Mouse (Mus musculus): Measurements from ENCODE around the gene Eml3.
"Not testable (repeated sequence)": the region's sequence is repeated elsewhere in the genome, so short reads cannot be mapped to it uniquely, and the experiment has no call there.

Eml3 gene

DNA sequence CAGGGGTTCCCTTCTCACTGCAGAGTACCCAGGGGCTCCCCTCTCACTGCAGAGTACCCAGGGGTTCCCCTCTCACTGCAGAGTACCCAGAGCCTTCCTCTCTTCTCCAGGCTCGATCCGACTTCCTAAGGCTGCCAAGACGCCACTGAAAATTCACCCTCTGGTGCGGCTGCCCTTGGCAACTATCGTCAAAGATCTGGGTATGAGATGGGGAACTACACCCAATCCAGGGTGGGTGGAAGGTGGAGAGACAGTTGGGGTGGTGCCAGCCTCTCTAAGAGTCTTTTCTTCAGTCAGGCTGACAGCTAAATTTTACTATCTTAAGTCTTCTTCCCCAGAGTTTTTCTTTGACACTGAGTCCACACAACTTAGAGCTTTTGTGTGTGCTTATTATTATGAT is 20.8 kb downstream of the Eml3 start:
- no peak for DNase-seq (ENCODE audit: low spot score in 2 of 2)

- no peak for DNase-seq (ENCODE audit: low spot score in 2 of 2)
Observed at GRCm38 (mm10) chr19:8952241-8952640, 22.9 kb downstream of the Eml3 start.

- DNase-seq (ENCODE audit: low spot score in 2 of 2): peak; percentile 87 to 90
Observed at GRCm38 (mm10) chr19:8953135-8954039, 24.0 kb downstream of the Eml3 start, which contains the start of gene Tut1. Gene Tut1 (plus strand): TSS chr19:8953847.

DNA sequence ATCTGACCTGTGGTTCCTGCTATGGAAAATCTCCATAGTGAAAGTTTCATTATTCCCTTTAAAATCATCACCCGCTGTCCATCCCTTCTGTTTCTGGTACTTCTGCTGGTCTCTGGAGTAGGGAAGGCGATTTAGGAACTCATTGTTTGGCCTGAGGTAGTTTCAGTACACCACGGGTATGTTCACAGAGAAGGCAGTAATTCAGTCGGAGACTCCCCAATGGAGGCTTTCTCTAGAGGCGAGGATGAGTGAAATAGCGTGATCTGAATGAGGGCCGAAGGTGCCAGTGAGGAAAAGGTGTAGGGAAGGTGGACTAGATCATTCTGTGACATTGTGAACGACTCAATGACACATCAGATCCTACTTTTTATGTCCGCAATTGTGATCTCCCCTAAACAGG is 24.8 kb downstream of the Eml3 start:
- no peak for DNase-seq (ENCODE audit: low spot score in 2 of 2)

- no peak for DNase-seq (ENCODE audit: low spot score in 2 of 2)
Observed at GRCm38 (mm10) chr19:8962256-8962655, 32.9 kb downstream of the Eml3 start.

DNA sequence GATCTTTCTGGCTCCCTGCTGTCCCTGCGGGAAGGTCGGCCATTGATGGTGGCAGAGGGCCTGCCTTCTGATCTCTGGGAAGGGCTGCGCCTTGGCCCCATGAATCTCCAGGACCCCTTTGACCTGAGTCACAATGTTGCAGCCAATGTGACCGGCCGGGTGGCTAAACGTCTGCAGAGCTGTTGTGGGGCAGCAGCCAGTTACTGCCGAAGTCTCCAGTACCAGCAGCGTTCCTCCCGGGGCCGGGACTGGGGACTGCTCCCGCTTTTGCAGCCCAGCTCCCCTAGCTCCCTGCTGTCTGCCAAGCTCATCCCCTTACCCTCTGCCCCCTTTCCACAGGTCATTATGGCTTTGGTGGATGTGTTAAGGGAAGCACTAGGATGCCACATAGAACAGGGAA is 35.7 kb downstream of the Eml3 start:
- no peak for DNase-seq (ENCODE audit: low spot score in 2 of 2)

DNA sequence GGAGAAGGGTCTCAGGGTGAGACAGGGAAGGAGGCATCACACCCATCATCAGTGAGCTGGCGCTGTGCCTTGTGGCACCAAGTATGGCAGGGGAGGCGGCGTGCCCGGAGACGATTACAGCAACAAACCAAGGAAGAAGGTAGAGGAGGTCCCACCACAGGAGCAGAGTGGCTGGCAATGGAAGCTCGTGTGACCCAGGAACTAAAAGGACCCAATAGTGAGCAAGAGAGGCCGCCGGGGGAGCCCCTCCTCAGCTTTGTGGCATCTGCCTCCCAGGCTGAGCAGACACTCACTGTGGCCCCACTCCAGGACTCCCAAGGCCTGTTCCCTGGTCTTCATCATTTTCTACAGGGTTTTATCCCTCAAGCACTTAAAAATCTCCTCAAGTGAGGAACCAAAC is 36.4 kb downstream of the Eml3 start:
- peak in 1 of 2 experiments; percentile 65 for DNase-seq (ENCODE audit: low spot score in 2 of 2)

DNA sequence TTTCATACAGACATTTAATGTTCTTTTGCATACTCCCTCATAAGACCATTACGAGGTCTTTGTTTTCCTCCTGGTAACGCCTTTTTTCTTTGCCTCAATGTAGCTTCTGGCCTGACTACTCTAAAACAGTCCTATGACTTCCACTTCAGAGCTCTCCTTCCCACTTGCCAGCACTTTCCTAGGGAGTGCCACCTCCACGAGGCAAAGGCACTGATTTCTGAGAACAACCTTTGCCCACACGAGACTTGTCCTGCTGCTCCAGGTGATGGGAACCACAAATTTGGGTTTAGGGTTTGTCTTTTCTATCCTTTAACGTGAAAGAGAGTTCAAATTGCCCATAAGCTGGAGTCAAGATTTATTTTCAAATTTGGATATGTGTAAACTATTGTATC is 36.8 kb downstream of the Eml3 start:
- no peak for DNase-seq (ENCODE audit: low spot score in 2 of 2)

DNA sequence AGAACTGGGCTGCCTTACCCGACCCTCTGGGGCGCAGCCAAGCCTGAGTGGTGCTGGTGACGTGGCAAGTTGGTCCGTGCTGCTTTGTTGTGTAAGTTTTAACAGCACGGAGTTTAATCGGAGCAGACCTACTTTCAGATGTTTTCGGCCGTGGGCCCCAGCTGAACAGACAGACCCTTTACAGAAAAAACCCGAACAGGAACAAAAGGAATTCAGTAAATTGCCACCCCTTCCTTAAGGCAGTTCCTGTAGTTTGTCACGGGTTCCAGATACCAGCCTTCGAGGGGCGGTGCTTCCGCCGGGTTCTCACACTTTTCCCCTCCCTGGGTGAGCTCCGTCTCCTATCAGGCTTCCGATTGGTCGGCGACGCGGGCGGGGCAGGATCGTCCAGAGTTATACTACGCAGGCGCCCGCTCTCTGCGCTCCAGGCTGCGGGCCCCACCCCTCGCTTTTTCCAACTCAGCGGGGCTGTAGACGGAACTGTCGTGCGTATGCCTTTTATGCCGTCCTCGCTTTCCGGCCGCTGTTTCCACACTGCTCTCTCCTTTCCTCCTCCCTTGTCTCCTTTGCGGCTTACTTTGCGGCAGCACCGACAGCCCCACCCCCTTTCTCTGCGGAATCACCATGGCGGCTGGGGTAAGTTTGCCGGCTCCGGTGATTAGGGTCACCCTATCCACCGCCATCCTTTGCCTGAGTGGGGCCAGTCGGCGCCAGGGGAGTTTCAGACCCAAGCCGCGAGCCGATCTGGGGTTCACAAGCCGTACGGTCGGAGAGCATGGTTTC is 37.4 kb downstream of the Eml3 start, which contains the start of gene Eef1g:
Eef1g (plus strand) TSS at position 452 of the 783 bp plus-strand sequence.
- peak; percentile 98 for DNase-seq (ENCODE audit: low spot score in 2 of 2)

DNA sequence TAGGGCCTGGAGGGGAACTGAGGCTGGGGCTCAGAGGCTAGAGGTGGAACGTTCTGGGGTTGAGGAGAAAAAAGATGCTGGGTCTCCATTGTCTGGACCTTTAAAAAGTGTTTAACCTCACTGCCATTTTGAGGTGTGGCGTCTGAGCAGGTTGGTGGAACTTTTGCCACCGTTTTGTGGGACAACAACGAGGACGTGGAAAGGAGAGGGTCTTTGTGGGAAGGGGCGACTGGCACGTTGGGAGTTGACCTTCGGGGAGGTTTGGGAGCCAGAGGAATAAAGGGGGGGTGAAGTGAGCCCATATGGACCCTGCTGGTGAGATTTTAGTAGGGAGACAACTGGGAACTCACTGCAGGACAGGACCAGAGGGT is 38.0 kb downstream of the Eml3 start:
- DNase-seq (ENCODE audit: low spot score in 2 of 2): no peak

DNA sequence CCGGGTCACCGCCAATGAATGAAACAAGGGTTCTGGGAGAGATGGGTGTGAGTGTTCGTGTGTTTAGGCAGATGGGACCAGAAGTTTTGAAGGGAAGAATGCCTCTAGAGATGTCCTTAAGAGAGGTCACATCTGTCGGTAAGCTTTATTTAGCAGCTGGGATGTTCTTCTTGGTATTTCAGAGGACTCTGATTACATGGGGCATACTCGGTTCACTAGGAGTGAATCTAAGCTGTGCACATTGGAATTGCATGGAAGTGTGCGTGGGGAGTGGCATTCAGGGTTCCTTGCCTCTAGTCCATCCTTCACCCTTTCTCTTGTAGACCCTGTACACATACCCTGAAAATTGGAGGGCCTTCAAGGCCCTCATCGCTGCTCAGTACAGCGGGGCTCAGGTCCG is 38.5 kb downstream of the Eml3 start:
- DNase-seq (ENCODE audit: low spot score in 2 of 2): no peak

DNA sequence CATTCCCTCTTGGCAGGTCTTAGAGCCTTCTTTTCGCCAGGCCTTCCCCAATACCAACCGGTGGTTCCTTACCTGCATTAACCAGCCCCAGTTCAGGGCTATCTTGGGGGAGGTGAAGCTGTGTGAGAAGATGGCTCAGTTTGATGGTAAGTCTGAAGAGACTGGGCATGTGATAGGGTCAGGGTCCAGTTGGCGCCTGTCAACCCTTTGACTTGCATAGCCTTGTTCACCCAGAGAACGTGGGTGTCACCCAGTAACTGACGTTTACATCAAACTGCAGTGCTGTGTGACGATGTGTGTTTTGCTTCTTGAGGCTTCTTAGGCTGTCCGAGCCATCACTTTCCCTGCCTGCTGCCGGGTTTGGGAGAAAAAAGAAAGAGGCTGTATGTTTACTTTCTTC is 43.1 kb downstream of the Eml3 start:
- DNase-seq (ENCODE audit: low spot score in 2 of 2): not testable (repeated sequence)

DNA sequence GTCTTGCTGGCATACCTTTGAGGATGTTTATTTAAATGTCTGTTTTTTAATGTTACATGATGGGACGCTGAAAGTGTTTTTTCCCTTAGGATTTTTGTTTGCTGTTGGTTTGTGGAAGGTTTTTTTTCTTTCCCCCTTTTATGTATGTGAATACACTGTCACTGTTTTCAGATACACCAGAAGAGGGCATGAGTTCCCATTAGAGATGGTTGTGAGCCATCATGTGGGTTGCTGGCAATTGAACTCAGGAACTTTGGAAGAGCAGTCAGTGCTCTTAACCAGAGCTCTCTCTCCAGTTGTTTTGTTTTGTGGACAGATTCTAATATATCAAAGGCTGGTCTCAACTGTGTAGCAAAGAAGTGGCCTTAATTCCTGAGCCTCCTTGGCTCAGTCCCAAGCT is 45.3 kb downstream of the Eml3 start:
- DNase-seq (ENCODE audit: low spot score in 2 of 2): no peak

DNA sequence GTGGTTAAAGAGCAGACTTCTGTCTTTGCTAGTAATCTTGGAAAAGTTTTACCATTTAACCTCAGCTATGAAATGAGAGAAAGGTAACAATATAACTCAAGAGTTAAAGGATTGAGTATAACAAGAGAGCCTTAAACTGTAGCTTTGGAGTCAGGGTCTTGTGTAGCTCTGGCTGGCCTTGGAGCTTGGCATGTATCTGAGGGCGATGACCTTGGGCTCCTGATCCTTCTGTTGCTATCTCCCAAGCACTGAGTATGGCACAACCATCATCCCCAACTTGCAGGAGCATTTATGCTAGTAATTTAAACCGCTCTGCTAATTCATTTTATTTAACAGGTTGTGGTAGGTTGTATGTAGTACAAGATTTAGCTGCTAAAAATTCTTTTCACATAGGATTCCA is 46.1 kb downstream of the Eml3 start:
- DNase-seq (ENCODE audit: low spot score in 2 of 2): no peak

- peak in 1 of 2 experiments; percentile 30 for DNase-seq (ENCODE audit: low spot score in 2 of 2)
Observed at GRCm38 (mm10) chr19:8976535-8976934, 47.2 kb downstream of the Eml3 start.

DNA sequence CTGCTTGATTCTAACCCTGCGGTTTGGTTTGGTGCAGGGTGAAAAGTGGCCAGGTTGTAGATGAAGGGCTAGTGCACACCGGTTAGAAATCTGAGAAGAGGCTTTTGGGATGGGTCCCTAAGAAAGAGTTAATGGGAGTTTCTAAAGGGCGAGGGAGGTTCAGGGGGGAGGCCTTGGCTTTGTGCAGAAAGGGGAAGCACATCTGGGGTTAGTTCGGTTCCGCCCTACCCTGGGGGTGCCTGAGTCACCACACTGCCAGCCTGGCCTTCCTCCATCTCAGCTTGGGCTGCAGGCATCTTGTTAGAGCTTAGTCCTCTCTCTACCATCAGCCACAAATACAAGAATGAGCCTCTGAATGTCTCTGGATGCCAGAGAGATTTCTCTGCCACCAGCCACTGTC is 51.4 kb downstream of the Eml3 start:
- DNase-seq (ENCODE audit: low spot score in 2 of 2): peak in 1 of 2 experiments; percentile 50

- DNase-seq (ENCODE audit: low spot score in 2 of 2): no peak
Observed at GRCm38 (mm10) chr19:8981450-8982168, 52.3 kb downstream of the Eml3 start.

DNA sequence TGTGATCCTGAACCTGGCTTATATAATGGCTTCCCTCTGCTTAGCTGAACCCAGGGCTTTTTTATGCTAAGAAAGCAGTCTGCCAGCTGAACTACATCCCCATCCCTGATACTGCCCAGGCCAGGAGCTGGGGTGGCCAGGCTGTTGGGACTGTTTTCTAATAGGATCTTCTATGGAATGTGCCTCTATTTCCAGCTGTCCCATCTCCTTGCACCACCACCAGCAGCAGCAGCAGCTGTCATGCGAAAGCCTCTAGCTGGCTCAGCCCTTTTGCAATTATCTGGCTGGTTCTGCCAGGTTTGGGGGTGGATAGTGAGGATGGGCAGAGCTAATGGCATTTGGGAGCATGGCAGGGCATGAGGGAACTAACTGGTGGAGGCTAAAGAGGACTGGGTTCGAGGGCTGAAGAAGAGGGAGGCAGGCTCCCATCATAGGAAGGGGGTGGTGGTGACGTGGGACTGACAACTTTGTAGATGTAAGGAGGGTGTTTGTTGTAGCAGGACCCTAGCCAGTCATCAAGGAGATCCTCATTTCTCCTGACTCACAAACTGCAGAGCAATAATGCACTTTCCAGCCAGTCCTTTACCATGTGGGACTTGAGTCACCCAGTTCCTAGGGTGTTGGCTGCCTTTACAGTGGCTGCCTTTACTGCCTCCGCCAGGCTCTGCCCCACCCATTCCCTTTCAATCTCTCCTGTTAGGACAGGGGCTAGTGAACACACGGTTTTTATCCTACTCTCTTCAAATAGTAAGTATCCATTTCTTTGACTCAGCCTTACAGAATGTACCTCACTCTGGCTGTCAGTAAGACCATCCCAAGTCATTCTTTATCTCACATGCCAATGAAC is 53.2 kb downstream of the Eml3 start:
- DNase-seq (ENCODE audit: low spot score in 2 of 2): no peak

DNA sequence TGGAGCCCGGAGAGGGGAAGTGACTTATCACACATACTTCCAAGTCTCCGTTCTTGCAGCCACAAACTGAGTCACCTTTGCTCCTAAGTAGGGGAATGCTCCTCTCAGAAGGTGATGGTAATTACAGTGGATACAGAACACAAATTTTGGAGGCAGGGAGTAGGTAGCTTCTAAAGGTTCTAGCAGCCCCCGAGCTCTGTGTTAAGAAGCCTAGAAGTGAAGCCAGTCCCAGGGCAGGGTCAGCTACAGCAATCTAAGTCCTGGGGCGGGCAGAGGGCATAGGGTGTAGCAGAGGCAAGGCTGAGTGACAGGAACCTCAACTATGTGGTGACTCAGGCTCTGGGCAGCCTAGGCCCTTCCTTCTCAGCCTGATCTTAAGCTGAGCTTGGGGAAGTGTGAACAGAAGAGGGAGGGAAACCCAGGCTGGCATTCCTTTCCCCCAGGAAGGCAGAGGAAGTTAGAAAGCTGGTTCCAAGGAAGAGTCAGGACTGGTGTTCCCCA is 53.8 kb downstream of the Eml3 start:
- peak in 1 of 2 experiments; percentile 20 for DNase-seq (ENCODE audit: low spot score in 2 of 2)

DNA sequence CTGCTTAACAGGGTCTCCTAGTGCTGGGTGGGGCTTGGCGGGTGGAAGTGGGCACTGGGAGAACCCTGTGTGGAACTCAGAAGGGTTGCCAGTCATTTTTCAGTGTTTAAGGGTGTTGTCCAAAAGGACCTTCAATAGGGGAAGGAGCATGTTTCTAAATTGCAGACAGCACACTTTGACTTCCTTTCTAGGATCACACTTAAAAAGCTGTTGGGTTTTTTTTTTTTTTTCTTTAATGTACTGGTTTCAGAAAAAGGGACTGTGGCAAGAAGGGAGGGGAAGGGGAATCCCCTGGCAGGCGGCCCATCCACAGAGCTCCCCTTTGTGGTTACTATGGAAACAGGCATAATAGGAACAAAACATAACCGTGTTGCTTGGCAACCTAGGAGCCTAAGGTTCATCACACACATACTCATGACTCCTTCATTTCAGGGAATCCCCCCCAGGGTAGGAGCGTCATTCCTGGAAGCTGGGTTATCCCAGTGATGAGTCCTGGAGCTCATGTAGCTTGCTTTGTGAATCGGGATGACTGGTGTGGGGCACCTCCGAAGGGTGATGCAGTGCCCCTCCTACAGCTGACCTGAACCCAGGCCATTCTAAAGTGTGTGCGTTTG is 55.0 kb downstream of the Eml3 start:
- peak in 1 of 2 experiments; percentile 56 for DNase-seq (ENCODE audit: low spot score in 2 of 2)

DNA sequence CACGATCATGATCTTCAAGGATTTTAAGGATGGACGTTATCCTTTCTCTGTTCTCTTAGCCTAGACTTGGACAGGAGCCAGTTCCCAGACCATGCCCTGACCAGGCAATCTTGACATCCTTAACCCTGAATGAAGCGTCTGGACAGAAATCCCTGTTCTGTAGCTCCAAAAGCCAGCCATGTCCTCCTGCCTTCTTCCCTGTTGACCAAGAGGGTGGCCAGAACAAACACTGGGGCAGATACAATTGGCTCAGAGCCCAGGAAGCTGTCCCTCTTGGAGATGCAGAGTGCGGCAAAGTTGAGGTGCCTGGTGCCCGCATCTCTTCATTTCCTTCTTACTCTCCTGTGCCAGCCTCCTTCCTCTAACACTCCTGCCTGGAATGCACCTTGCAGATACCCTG is 56.5 kb downstream of the Eml3 start:
- no peak for DNase-seq (ENCODE audit: low spot score in 2 of 2)

All from spleen, postnatal 4 days (tissue).